ENCODE assay signal across 22 mouse cellular contexts in the genomic region with DNA sequence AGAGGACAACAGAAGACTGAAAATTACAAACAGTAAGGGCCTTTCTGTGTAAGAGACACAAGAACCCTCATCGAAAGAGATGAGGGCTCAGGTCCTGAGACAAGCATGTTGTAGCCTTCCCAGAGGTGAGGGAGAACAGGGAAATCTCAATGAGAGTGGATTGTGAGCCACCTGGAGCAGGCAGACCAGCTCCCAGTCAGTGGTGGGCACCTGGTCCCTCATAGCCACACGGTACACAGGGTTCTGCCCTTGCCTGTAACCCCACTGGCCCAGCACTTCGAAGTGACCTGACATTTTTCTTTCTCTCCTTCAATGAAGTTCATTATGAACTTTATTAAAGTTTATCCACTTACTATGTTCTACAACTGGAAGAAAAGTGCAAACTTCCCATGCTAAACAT. TPM values are rescaled to one million over a fixed set of nuclear protein-coding genes. Genes with fewer than 3 reads are reported as not detected.
DNase-seq lines count a peak whose midpoint lies in the region; TF ChIP-seq lines count a peak whose summit lies in the region.
"Had no signal": no experiment of that assay in that cellular context is flagged by ENCODE, and none has a peak within 500 bp of the region (broad histone marks: within the 10 kb centered on the region; RNA-seq: fewer than 3 reads in every experiment).

No protein-coding gene starts in this region.

- no peak for TF ChIP-seq EP300 in heart, adult 2 months (IDR thresholded peaks at IDR 0.05; ENCODE audit: insufficient read depth, low read depth, low read length)

- H3K79me2 ChIP-seq in heart, adult 2 months (replicated peaks; ENCODE audit: control insufficient read depth, insufficient read depth, low read length): no peaks in the 10 kb centered on the region

- no peaks in the 10 kb centered on the region for H3K27me3 ChIP-seq in heart, adult 2 months (ENCODE audit: control insufficient read depth, insufficient read depth, low read length)
- H3K27me3 ChIP-seq in heart, embryonic 10.5 days (ENCODE audit: insufficient read depth, poor library complexity, severe bottlenecking): no peaks in the 10 kb centered on the region
- H3K27me3 ChIP-seq: CH12.LX, Patski had no signal

- no peak for TF ChIP-seq POLR2A in heart, adult 2 months (IDR thresholded peaks at IDR 0.05; ENCODE audit: insufficient read depth, low read depth, low read length)

- H3K9ac ChIP-seq in heart, adult 2 months (ENCODE audit: low read depth, low read length): no peak overlapping the region

- no peaks in the 10 kb centered on the region for H3K36me3 ChIP-seq in heart, adult 2 months (ENCODE audit: control insufficient read depth, insufficient read depth, low read length)
- H3K36me3 ChIP-seq in heart, embryonic 10.5 days: peaks cover 16% of the 10 kb centered on the region

- DNase-seq in heart, adult 11 months: peak; percentile 46
- DNase-seq in heart, adult 2 months: no peak
- peak; percentile 69 for DNase-seq in heart, embryonic 10.5 days (ENCODE audit: low spot score)
- no peak for DNase-seq in heart, adult 9 months (ENCODE audit: low spot score in 2 of 2)
- DNase-seq: adrenal gland, adult 8-10 months; adrenal gland, postnatal 10 days; adrenal gland, postnatal 25 days; adrenal gland, postnatal 36 days; B cell, adult 2 months; cerebellum, adult 11 months; cerebellum, adult 11-12 months; cerebellum, adult 18-20 months had no signal

- no peaks in the 10 kb centered on the region for H3K4me1 ChIP-seq in heart, adult 2 months (ENCODE audit: control insufficient read depth, insufficient read depth, low read length)
- H3K4me1 ChIP-seq in heart, embryonic 10.5 days: no peaks in the 10 kb centered on the region

- H3K4me3 ChIP-seq in heart, adult 2 months: no peak overlapping the region
- no peak overlapping the region for H3K4me3 ChIP-seq in heart, embryonic 10.5 days

- intact Hi-C loops in heart, adult 2 months (cut with DNase I): no loop called here

- no peak for TF ChIP-seq CTCF in heart, adult 2 months (IDR thresholded peaks at IDR 0.05)

- 84% methylated on average over 3 of the region's 3 CpGs for WGBS in heart, adult 2 months
- WGBS in heart, embryonic 10.5 days: 76% methylated on average over 3 of the region's 3 CpGs

- H3K27ac ChIP-seq in heart, adult 2 months: no peak overlapping the region
- H3K27ac ChIP-seq in heart, embryonic 10.5 days: no peak overlapping the region

- no peaks in the 10 kb centered on the region for H3K9me3 ChIP-seq in heart, embryonic 10.5 days
- H3K9me3 ChIP-seq: G1E had no signal

RNA-seq across cellular contexts. Expression of a gene that starts 12.0 kb away (rescaled TPM):
- not detected for total RNA-seq in heart, adult 2 months (2021)
- not detected in 2 replicates for polyA plus RNA-seq in heart, adult 2 months (2012; rRNA removed)
- 0.08 TPM in 1 of 2 replicates, not detected in the other for polyA plus RNA-seq in heart, embryonic 10.5 days (2016; fragmentation: Nextera tagmentation; extraction: Ambion mirVana)
- total RNA-seq: adrenal gland, adult 2 months; adrenal gland, postnatal 10 days; adrenal gland, postnatal 14 days; adrenal gland, postnatal 25 days; adrenal gland, postnatal 36 days; adrenal gland, postnatal 4 days; CH12.LX; ES-E14; MEL had no signal
- polyA plus RNA-seq: adrenal gland, adult 2 months; brain, embryonic 14.5 days; C2C12; G1E had no signal

RNA-seq across cellular contexts. Expression of a gene that starts 18.7 kb away (rescaled TPM):
- total RNA-seq in heart, adult 2 months (2021): 10 to 100 TPM; 39.2 to 41.8 TPM
- polyA plus RNA-seq in heart, adult 2 months (2012; rRNA removed): 50.2 and 56.8 TPM in 2 replicates
- 66.0 and 89.0 TPM in 2 replicates for polyA plus RNA-seq in heart, embryonic 10.5 days (2016; fragmentation: Nextera tagmentation; extraction: Ambion mirVana)

RNA-seq across cellular contexts. Expression of a gene that starts 18.8 kb away (rescaled TPM):
- 100 to 1,000 TPM in 1 of 2 experiments, 10 to 100 TPM in 1; 99.0 to 115 TPM for total RNA-seq in heart, adult 2 months (2021)
- polyA plus RNA-seq in heart, adult 2 months (2012; rRNA removed): 393 and 411 TPM in 2 replicates
- 298 and 356 TPM in 2 replicates for polyA plus RNA-seq in heart, embryonic 10.5 days (2016; fragmentation: Nextera tagmentation; extraction: Ambion mirVana)

Comparison
In these comparisons a context has a peak if more than half of its experiments do, and no peak if none do; other contexts are left out.
1. DNase-seq: peak in heart, adult 11 months (single experiment) and heart, embryonic 10.5 days (single experiment); none in heart, adult 2 months (0 of 2) and heart, adult 9 months (0 of 2).